Mouse (Mus musculus): ENCODE measurements around the gene Ska3.

The Ska3 gene

GRCm38 (mm10) chr14:57791171-57791570 lies 34.8 kb downstream of the Ska3 start:
- no peak for DNase-seq

- no peak for DNase-seq
Observed at GRCm38 (mm10) chr14:57789759-57790158, 36.2 kb downstream of the Ska3 start.

GRCm38 (mm10) chr14:57789311-57789710 lies 36.7 kb downstream of the Ska3 start:
- DNase-seq, result no peak

GRCm38 (mm10) chr14:57787406-57787805 lies 38.6 kb downstream of the Ska3 start:
- no peak for DNase-seq

GRCm38 (mm10) chr14:57772157-57772815 lies 53.7 kb downstream of the Ska3 start:
- no peak for DNase-seq

GRCm38 (mm10) chr14:57769102-57769501 lies 56.9 kb downstream of the Ska3 start:
- DNase-seq, result peak in 1 of 2 experiments; percentile 11

GRCm38 (mm10) chr14:57760447-57761412 lies 65.3 kb downstream of the Ska3 start:
- DNase-seq, result no peak

- DNase-seq, result no peak
Observed at GRCm38 (mm10) chr14:57758237-57758636, 67.7 kb downstream of the Ska3 start, which contains the start of gene Lats2. Gene Lats2 (minus strand): TSS chr14:57758388.

All from thymus, adult 18-20 months (tissue).